Mouse (Mus musculus) MEL-GATA-1-ER (cell line): Measurements from ENCODE around the gene Ap1m2.
A peak's percentile ranks its signal among the peaks of the same experiment; 100 is the strongest.

Experiments used
- DNase-seq: peaks from one replicate; pipeline ENCODE4 v3.0.0-alpha.2; 2012; ENCODE audit warnings: low read depth; ENCODE audit errors: extremely low read depth

The Ap1m2 gene

GRCm38 (mm10) chr9:21312134-21312533, at the start of gene Ap1m2:
Gene Ap1m2 (minus strand): TSS chr9:21312337.
- no peak for DNase-seq

- peak; percentile 70 for DNase-seq
These were observed 45.0 kb upstream of the Ap1m2 start for GRCm38 (mm10) chr9:21356981-21357718.

- DNase-seq: no peak
These were observed 42.7 kb upstream of the Ap1m2 start for GRCm38 (mm10) chr9:21354796-21355195.

GRCm38 (mm10) chr9:21353373-21353686, 41.2 kb upstream of the Ap1m2 start:
- DNase-seq: no peak

- peak; percentile 99 for DNase-seq
These were observed 40.6 kb upstream of the Ap1m2 start for GRCm38 (mm10) chr9:21352463-21353372.

- no peak for DNase-seq
These were observed 39.7 kb upstream of the Ap1m2 start for GRCm38 (mm10) chr9:21351702-21352377.

- DNase-seq: no peak
These were observed 39.0 kb upstream of the Ap1m2 start for GRCm38 (mm10) chr9:21351178-21351577.

GRCm38 (mm10) chr9:21348152-21348551, 36.0 kb upstream of the Ap1m2 start:
- DNase-seq: no peak

GRCm38 (mm10) chr9:21346627-21347365, 34.7 kb upstream of the Ap1m2 start:
- no peak for DNase-seq

- no peak for DNase-seq
These were observed 28.3 kb upstream of the Ap1m2 start for GRCm38 (mm10) chr9:21340411-21340810.

- DNase-seq: no peak
These were observed 25.5 kb upstream of the Ap1m2 start for GRCm38 (mm10) chr9:21337652-21338051.

GRCm38 (mm10) chr9:21336491-21336890, 24.4 kb upstream of the Ap1m2 start:
- no peak for DNase-seq

GRCm38 (mm10) chr9:21335391-21335790, 23.3 kb upstream of the Ap1m2 start:
- no peak for DNase-seq

GRCm38 (mm10) chr9:21334747-21335146, 22.6 kb upstream of the Ap1m2 start:
- no peak for DNase-seq

- DNase-seq: no peak
These were observed 21.4 kb upstream of the Ap1m2 start for GRCm38 (mm10) chr9:21333523-21333922.

GRCm38 (mm10) chr9:21332161-21333061, 20.3 kb upstream of the Ap1m2 start:
- no peak for DNase-seq

- no peak for DNase-seq
These were observed 19.4 kb upstream of the Ap1m2 start for GRCm38 (mm10) chr9:21331365-21332140.

GRCm38 (mm10) chr9:21329699-21330289, 17.7 kb upstream of the Ap1m2 start:
- DNase-seq: no peak

GRCm38 (mm10) chr9:21329041-21329440, 16.9 kb upstream of the Ap1m2 start:
- DNase-seq: no peak
